Mouse (Mus musculus): ENCODE measurements at regions not wholly inside any gene's neighbourhood (a gene's known extent, or its start where the extent isn't known, plus 50 kb on each side); places are given as distances from the start of the nearest gene placed in this dataset.

GRCm38 (mm10) chr7:113046406-113046805, 92.6 kb downstream of the Rassf10 start:
- Histone ChIP-seq H3K4me1 (ENCODE audit: insufficient read depth) (no peaks in the 10 kb centered on the region), H3K27me3 (ENCODE audit: insufficient read depth, low read length) (no peaks in the 10 kb centered on the region), H3K9me3 (ENCODE audit: low read length) (no peaks in the 10 kb centered on the region), H3K4me2 (ENCODE audit: low read depth, low read length) (no peak overlapping the region), H3K4me3 (ENCODE audit: low read depth, low read length) (no peak overlapping the region), H3K9ac (replicated peaks) (no peak overlapping the region), H3K36me3 (replicated peaks; ENCODE audit: insufficient read depth, low read length) (no peaks in the 10 kb centered on the region), H3K27ac (ENCODE audit: low read depth) (no peak overlapping the region)
- TF ChIP-seq CTCF (IDR thresholded peaks at IDR 0.05; ENCODE audit: low read depth) = no peak
- no peak for DNase-seq
- no peak for ATAC-seq
- 74% methylated on average over 4 of the region's 4 CpGs for WGBS (ENCODE audit: insufficient replicate concordance)

GRCm38 (mm10) chr7:113047583-113047982, 93.8 kb downstream of the Rassf10 start:
- DNase-seq (no peak), ATAC-seq (no peak)
- Histone ChIP-seq H3K27ac (ENCODE audit: low read depth) (no peak overlapping the region), H3K9me3 (ENCODE audit: low read length) (no peaks in the 10 kb centered on the region), H3K4me2 (ENCODE audit: low read depth, low read length) (no peak overlapping the region), H3K4me3 (ENCODE audit: low read depth, low read length) (no peak overlapping the region), H3K27me3 (ENCODE audit: insufficient read depth, low read length) (no peaks in the 10 kb centered on the region), H3K9ac (replicated peaks) (no peak overlapping the region), H3K36me3 (replicated peaks; ENCODE audit: insufficient read depth, low read length) (no peaks in the 10 kb centered on the region), H3K4me1 (ENCODE audit: insufficient read depth) (no peaks in the 10 kb centered on the region)
- 73% methylated on average over 3 of the region's 3 CpGs for WGBS (ENCODE audit: insufficient replicate concordance)
- TF ChIP-seq EP300 (IDR thresholded peaks at IDR 0.05; ENCODE audit: low read depth) (no peak), CTCF (IDR thresholded peaks at IDR 0.05; ENCODE audit: low read depth) (no peak)

- Histone ChIP-seq H3K27ac (ENCODE audit: low read depth) (no peak overlapping the region), H3K9ac (replicated peaks) (no peak overlapping the region), H3K27me3 (ENCODE audit: insufficient read depth, low read length) (no peaks in the 10 kb centered on the region), H3K4me2 (ENCODE audit: low read depth, low read length) (no peak overlapping the region), H3K36me3 (replicated peaks; ENCODE audit: insufficient read depth, low read length) (no peaks in the 10 kb centered on the region), H3K9me3 (ENCODE audit: low read length) (no peaks in the 10 kb centered on the region), H3K4me1 (ENCODE audit: insufficient read depth) (no peaks in the 10 kb centered on the region), H3K4me3 (ENCODE audit: low read depth, low read length) (no peak overlapping the region)
- ATAC-seq = no peak
- no peak for DNase-seq
- no peak for TF ChIP-seq EP300 (IDR thresholded peaks at IDR 0.05; ENCODE audit: low read depth)
- TF ChIP-seq CTCF (IDR thresholded peaks at IDR 0.05; ENCODE audit: low read depth) = no peak
- WGBS (ENCODE audit: insufficient replicate concordance) = 70% methylated on average over 4 of the region's 4 CpGs
These were observed 94.5 kb downstream of the Rassf10 start for GRCm38 (mm10) chr7:113048097-113048795.

- Histone ChIP-seq H3K9ac (replicated peaks) (no peak overlapping the region), H3K27ac (ENCODE audit: low read depth) (no peak overlapping the region), H3K9me3 (ENCODE audit: low read length) (no peaks in the 10 kb centered on the region), H3K4me2 (ENCODE audit: low read depth, low read length) (no peak overlapping the region), H3K4me1 (ENCODE audit: insufficient read depth) (no peaks in the 10 kb centered on the region), H3K36me3 (replicated peaks; ENCODE audit: insufficient read depth, low read length) (no peaks in the 10 kb centered on the region), H3K27me3 (ENCODE audit: insufficient read depth, low read length) (no peaks in the 10 kb centered on the region), H3K4me3 (ENCODE audit: low read depth, low read length) (no peak overlapping the region)
- WGBS (ENCODE audit: insufficient replicate concordance) = 70% methylated on average over 5 of the region's 5 CpGs
- DNase-seq (no peak), ATAC-seq (no peak)
- TF ChIP-seq EP300 (IDR thresholded peaks at IDR 0.05; ENCODE audit: low read depth) (no peak), CTCF (IDR thresholded peaks at IDR 0.05; ENCODE audit: low read depth) (no peak)
These were observed 95.7 kb downstream of the Rassf10 start for GRCm38 (mm10) chr7:113049440-113049839.

- Histone ChIP-seq H3K27me3 (ENCODE audit: insufficient read depth, low read length) (no peaks in the 10 kb centered on the region), H3K36me3 (replicated peaks; ENCODE audit: insufficient read depth, low read length) (no peaks in the 10 kb centered on the region), H3K4me3 (ENCODE audit: low read depth, low read length) (no peak overlapping the region), H3K9ac (replicated peaks) (no peak overlapping the region), H3K27ac (ENCODE audit: low read depth) (no peak overlapping the region), H3K4me2 (ENCODE audit: low read depth, low read length) (no peak overlapping the region), H3K9me3 (ENCODE audit: low read length) (no peaks in the 10 kb centered on the region), H3K4me1 (ENCODE audit: insufficient read depth) (no peaks in the 10 kb centered on the region)
- ATAC-seq (no peak), DNase-seq (no peak)
- WGBS (ENCODE audit: insufficient replicate concordance) = 36% methylated on average over 1 of the region's 1 CpGs
- TF ChIP-seq CTCF (IDR thresholded peaks at IDR 0.05; ENCODE audit: low read depth) = no peak
- no peak for TF ChIP-seq EP300 (IDR thresholded peaks at IDR 0.05; ENCODE audit: low read depth)
These were observed 99.2 kb downstream of the Rassf10 start for GRCm38 (mm10) chr7:113052952-113053351.

- Histone ChIP-seq H3K27me3 (ENCODE audit: insufficient read depth, low read length) (no peaks in the 10 kb centered on the region), H3K4me1 (ENCODE audit: insufficient read depth) (peaks cover 5% of the 10 kb centered on the region; the same call in 1 of the 2 replicates), H3K4me3 (ENCODE audit: low read depth, low read length) (no peak overlapping the region), H3K27ac (ENCODE audit: low read depth) (no peak overlapping the region), H3K9ac (replicated peaks) (no peak overlapping the region), H3K36me3 (replicated peaks; ENCODE audit: insufficient read depth, low read length) (no peaks in the 10 kb centered on the region), H3K4me2 (ENCODE audit: low read depth, low read length) (no peak overlapping the region), H3K9me3 (ENCODE audit: low read length) (no peaks in the 10 kb centered on the region)
- 64% methylated on average over 2 of the region's 2 CpGs for WGBS (ENCODE audit: insufficient replicate concordance)
- ATAC-seq (no peak), DNase-seq (no peak)
- no peak for TF ChIP-seq CTCF (IDR thresholded peaks at IDR 0.05; ENCODE audit: low read depth)
- TF ChIP-seq EP300 (IDR thresholded peaks at IDR 0.05; ENCODE audit: low read depth) = no peak
These were observed 102.7 kb downstream of the Rassf10 start for GRCm38 (mm10) chr7:113056421-113056820.

Measured in liver, postnatal 0 days (tissue).